Mouse (Mus musculus) embryonic facial prominence, embryonic 10.5 days (tissue): ENCODE measurements around the gene Nucb1. TPM values are rescaled to one million over a fixed set of nuclear protein-coding genes. Genes with fewer than 3 reads are reported as not detected.
A peak's percentile ranks its signal among the peaks of the same experiment; 100 is the strongest.
"Not testable (repeated sequence)": the region's sequence is repeated elsewhere in the genome, so short reads cannot be mapped to it uniquely, and the experiment has no call there.

Experiments used
- DNase-seq: peaks from one replicate; pipeline ENCODE4 v3.0.0-alpha.2; 2017; ENCODE audit warnings: low spot score
- H3K27ac ChIP-seq: fragments of 300-500 bp; sonication (generic); replicated peaks from 2 replicates; pipeline ENCODE4 v1.5.1; 2016; ENCODE audit warnings: mild to moderate bottlenecking
- H3K27me3 ChIP-seq: fragments of 300-500 bp; sonication (generic); replicated peaks from 2 replicates; pipeline ENCODE4 v1.6.1; 2016; ENCODE audit warnings: low read depth, mild to moderate bottlenecking; ENCODE audit not compliant: poor library complexity, severe bottlenecking
- H3K36me3 ChIP-seq: fragments of 300-500 bp; sonication (generic); replicated peaks from 2 replicates; pipeline ENCODE4 v1.6.1; 2016; ENCODE audit warnings: mild to moderate bottlenecking, moderate library complexity
- H3K4me1 ChIP-seq: fragments of 300-500 bp; sonication (generic); 2 replicates; pipeline ENCODE4 v1.6.1; 2016
- H3K4me3 ChIP-seq: fragments of 300-500 bp; sonication (generic); 2 replicates; pipeline ENCODE4 v1.5.1; 2016; ENCODE audit warnings: mild to moderate bottlenecking, moderate library complexity
- H3K9me3 ChIP-seq: fragments of 300-500 bp; sonication (generic); 2 replicates; pipeline ENCODE4 v1.6.1; 2016; ENCODE audit warnings: mild to moderate bottlenecking
- WGBS: fragments of 180-500 bp; shearing (Covaris S2); methylation state at CpG from one replicate; pipeline ENCODE4 v1.1.7; 2016; 5-methylcytosine and 5-hydroxymethylcytosine counted together
- polyA plus RNA-seq: library from polyadenylated mRNA; unstranded; fragments of >200 nt; fragmentation: Nextera tagmentation; extraction: Ambion mirVana; gene quantifications from 2 replicates; pipeline ENCODE4 v1.2.1, GENCODE M21; 2016

Nucb1 gene
- polyA plus RNA-seq, 1 experiment from 2014 or later = 123 TPM

GRCm38 (mm10) chr7:45538163-45539041 lies 28.2 kb upstream of the Nucb1 start:
- H3K4me1 ChIP-seq = peaks cover 17% of the 10 kb centered on the region
- WGBS = 3% methylated on average over 29 of the region's 29 CpGs
- peak overlapping the region; percentile 72 for H3K27ac ChIP-seq
- no peaks in the 10 kb centered on the region for H3K36me3 ChIP-seq
- peak; percentile 61 for DNase-seq
- H3K27me3 ChIP-seq = no peaks in the 10 kb centered on the region; the same call in 1 of the 2 replicates
- peak overlapping the region; percentile 62 for H3K4me3 ChIP-seq
- H3K9me3 ChIP-seq = no peaks in the 10 kb centered on the region

- Histone ChIP-seq H3K9me3 (no peaks in the 10 kb centered on the region), H3K4me3 (peak overlapping the region; percentile 62), H3K27ac (peak overlapping the region; percentile 72; the same call in 1 of the 2 replicates), H3K36me3 (no peaks in the 10 kb centered on the region), H3K4me1 (peaks cover 17% of the 10 kb centered on the region), H3K27me3 (no peaks in the 10 kb centered on the region; the same call in 1 of the 2 replicates)
- DNase-seq = no peak
- WGBS = 76% methylated on average over 10 of the region's 10 CpGs
Measured at GRCm38 (mm10) chr7:45537602-45538001, 27.4 kb upstream of the Nucb1 start.

GRCm38 (mm10) chr7:45535676-45536075 lies 25.5 kb upstream of the Nucb1 start:
- no peak overlapping the region for H3K4me3 ChIP-seq
- no peaks in the 10 kb centered on the region; the same call in 1 of the 2 replicates for H3K27me3 ChIP-seq
- H3K4me1 ChIP-seq = peaks cover 17% of the 10 kb centered on the region
- WGBS = 75% methylated on average over 1 of the region's 1 CpGs
- no peak overlapping the region for H3K27ac ChIP-seq
- no peaks in the 10 kb centered on the region for H3K9me3 ChIP-seq
- no peak for DNase-seq
- H3K36me3 ChIP-seq = no peaks in the 10 kb centered on the region

GRCm38 (mm10) chr7:45530643-45531042 lies 20.4 kb upstream of the Nucb1 start:
- Histone ChIP-seq H3K4me1 (peaks cover 20% of the 10 kb centered on the region), H3K36me3 (no peaks in the 10 kb centered on the region), H3K27me3 (no peaks in the 10 kb centered on the region), H3K4me3 (0 out of 2 replicates have a peak overlapping the region, but pooled peaks have one; percentile 23), H3K27ac (peak overlapping the region; percentile 57; the same call in 1 of the 2 replicates), H3K9me3 (no peaks in the 10 kb centered on the region)
- DNase-seq = no peak
- 78% methylated on average over 2 of the region's 2 CpGs for WGBS

GRCm38 (mm10) chr7:45529461-45529860 lies 19.3 kb upstream of the Nucb1 start:
- WGBS = 18% methylated on average over 6 of the region's 6 CpGs
- H3K27ac ChIP-seq = peak overlapping the region; percentile 71

GRCm38 (mm10) chr7:45527169-45527568 lies 17.0 kb upstream of the Nucb1 start:
- WGBS = 88% methylated on average over 6 of the region's 6 CpGs
- not testable (repeated sequence) for H3K27me3 ChIP-seq, H3K4me3 ChIP-seq, H3K9me3 ChIP-seq, DNase-seq, H3K27ac ChIP-seq
- H3K4me1 ChIP-seq = peaks cover 48% of the 10 kb centered on the region
- H3K36me3 ChIP-seq = peaks cover 22% of the 10 kb centered on the region

More at GRCm38 (mm10) chr7:45529461-45529860, 19.3 kb upstream of the Nucb1 start:
- H3K4me1 ChIP-seq = peaks cover 32% of the 10 kb centered on the region
- no peak overlapping the region; the same call in 1 of the 2 replicates for H3K4me3 ChIP-seq
- no peaks in the 10 kb centered on the region for H3K27me3 ChIP-seq
- H3K36me3 ChIP-seq = peaks cover 4% of the 10 kb centered on the region
- H3K9me3 ChIP-seq = no peaks in the 10 kb centered on the region
- DNase-seq = no peak

GRCm38 (mm10) chr7:45526474-45527120 lies 16.4 kb upstream of the Nucb1 start:
- H3K36me3 ChIP-seq = peaks cover 22% of the 10 kb centered on the region
- DNase-seq = no peak
- no peaks in the 10 kb centered on the region for H3K27me3 ChIP-seq
- 24% methylated on average over 7 of the region's 7 CpGs for WGBS
- H3K4me3 ChIP-seq = peak overlapping the region; percentile 96
- peak overlapping the region; percentile 95 for H3K27ac ChIP-seq
- peaks cover 53% of the 10 kb centered on the region for H3K4me1 ChIP-seq
- no peaks in the 10 kb centered on the region for H3K9me3 ChIP-seq

- Histone ChIP-seq H3K36me3 (peaks cover 22% of the 10 kb centered on the region), H3K4me3 (peak within 1 kb of the TSS; percentile 96), H3K4me1 (peaks cover 53% of the 10 kb centered on the region), H3K27me3 (no peaks in the 10 kb centered on the region), H3K9me3 (no peaks in the 10 kb centered on the region), H3K27ac (peak within 1 kb of the TSS; percentile 95)
- peak; percentile 95 for DNase-seq
- under 1% methylated on average over 54 of the region's 54 CpGs for WGBS
Measured at GRCm38 (mm10) chr7:45525809-45526473, 15.7 kb upstream of the Nucb1 start, which contains the start of the genes Ppp1r15a and Plekha4. Gene Ppp1r15a, minus strand, starts transcription at chr7:45526268. Gene Plekha4, plus strand, starts transcription at chr7:45526330.

GRCm38 (mm10) chr7:45524841-45525621 lies 14.8 kb upstream of the Nucb1 start:
- Histone ChIP-seq H3K4me3 (peak overlapping the region; percentile 96), H3K36me3 (peaks cover 22% of the 10 kb centered on the region), H3K4me1 (peaks cover 46% of the 10 kb centered on the region), H3K27me3 (no peaks in the 10 kb centered on the region), H3K9me3 (no peaks in the 10 kb centered on the region), H3K27ac (peak overlapping the region; percentile 95)
- no peak for DNase-seq
- 32% methylated on average over 12 of the region's 12 CpGs for WGBS

- H3K36me3 ChIP-seq = peaks cover 22% of the 10 kb centered on the region
- peak overlapping the region; percentile 35 for H3K4me3 ChIP-seq
- peaks cover 33% of the 10 kb centered on the region for H3K4me1 ChIP-seq
- WGBS = 86% methylated on average over 13 of the region's 13 CpGs
- H3K27me3 ChIP-seq = no peaks in the 10 kb centered on the region
- DNase-seq = no peak
- H3K9me3 ChIP-seq = no peaks in the 10 kb centered on the region
- H3K27ac ChIP-seq = no peak overlapping the region
Measured at GRCm38 (mm10) chr7:45523678-45524170, 13.5 kb upstream of the Nucb1 start.

GRCm38 (mm10) chr7:45522957-45523676 lies 12.9 kb upstream of the Nucb1 start:
- WGBS = 70% methylated on average over 18 of the region's 18 CpGs
- H3K4me3 ChIP-seq = peak overlapping the region; percentile 35; the same call in 1 of the 2 replicates

More at GRCm38 (mm10) chr7:45522957-45523676, 12.9 kb upstream of the Nucb1 start:
- Histone ChIP-seq H3K9me3 (no peaks in the 10 kb centered on the region), H3K4me1 (peaks cover 33% of the 10 kb centered on the region), H3K36me3 (peaks cover 22% of the 10 kb centered on the region), H3K27ac (no peak overlapping the region), H3K27me3 (no peaks in the 10 kb centered on the region)
- no peak for DNase-seq
